Mouse (Mus musculus) heart, embryonic 10.5 days (tissue): Measurements from ENCODE around the gene Mbd4. TPM values are rescaled to one million over a fixed set of nuclear protein-coding genes. Genes with fewer than 3 reads are reported as not detected.
"Not testable (repeated sequence)": the region's sequence is repeated elsewhere in the genome, so short reads cannot be mapped to it uniquely, and the experiment has no call there.

Experiments used
- DNase-seq: peaks from one replicate; pipeline ENCODE4 v3.0.0-alpha.2; 2017; ENCODE audit warnings: low spot score
- H3K27ac ChIP-seq: fragments of 300-500 bp; sonication (generic); 2 replicates; pipeline ENCODE4 v1.5.1; 2016; ENCODE audit warnings: mild to moderate bottlenecking
- H3K27me3 ChIP-seq: fragments of 300-500 bp; sonication (generic); 2 replicates; pipeline ENCODE4 v1.6.1; 2016; ENCODE audit warnings: mild to moderate bottlenecking; ENCODE audit not compliant: poor library complexity, insufficient read depth, severe bottlenecking
- H3K36me3 ChIP-seq: fragments of 300-500 bp; sonication (generic); 2 replicates; pipeline ENCODE4 v1.6.1; 2016; ENCODE audit warnings: mild to moderate bottlenecking, moderate library complexity
- H3K4me1 ChIP-seq: fragments of 300-500 bp; sonication (generic); 2 replicates; pipeline ENCODE4 v1.6.1; 2016; ENCODE audit warnings: mild to moderate bottlenecking
- H3K4me3 ChIP-seq: fragments of 300-500 bp; sonication (generic); 2 replicates; pipeline ENCODE4 v1.5.1; 2016; ENCODE audit warnings: mild to moderate bottlenecking, moderate library complexity
- H3K9me3 ChIP-seq: fragments of 300-500 bp; sonication (generic); 2 replicates; pipeline ENCODE4 v1.6.1; 2016; ENCODE audit warnings: mild to moderate bottlenecking, moderate library complexity
- whole genome bisulfite sequencing: fragments of 180-500 bp; shearing (Covaris S2); methylation state at CpG from one replicate; pipeline ENCODE4 v1.1.7; 2016; 5-methylcytosine and 5-hydroxymethylcytosine counted together
- polyA plus RNA-seq: library from polyadenylated mRNA; unstranded; fragments of >200 nt; fragmentation: Nextera tagmentation; extraction: Ambion mirVana; gene quantifications from 2 replicates; pipeline ENCODE4 v1.2.1, GENCODE M21; 2016

The Mbd4 gene
- polyA plus RNA-seq, 1 experiment from 2014 or later = 22.4 TPM

DNA sequence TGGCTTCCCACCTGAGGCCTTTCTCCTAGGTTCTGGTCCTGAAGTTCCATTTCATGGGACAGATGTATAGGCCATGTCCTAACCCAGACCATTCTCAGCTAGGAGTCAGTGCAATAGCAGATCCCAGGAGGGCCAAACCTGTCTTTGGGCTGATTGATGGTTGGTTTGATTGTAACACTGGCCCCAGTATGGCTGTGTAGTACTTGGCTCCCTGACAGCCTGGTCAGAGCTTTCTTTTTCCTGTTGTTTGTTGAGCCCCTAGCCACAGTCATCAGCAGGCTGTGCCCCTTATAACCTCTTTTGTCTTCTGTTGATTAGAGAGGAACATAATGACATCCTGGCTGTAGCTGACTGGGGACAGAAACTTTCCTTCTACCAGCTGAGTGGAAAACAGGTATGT lies 30.8 kb upstream of the Mbd4 start:
- Histone ChIP-seq H3K4me1 (peaks cover 14% of the 10 kb centered on the region; the same call in 1 of the 2 replicates), H3K36me3 (peaks cover 43% of the 10 kb centered on the region), H3K4me3 (no peak overlapping the region), H3K27me3 (no peaks in the 10 kb centered on the region), H3K27ac (0 out of 2 replicates have a peak overlapping the region, but pooled peaks have one; percentile 6), H3K9me3 (no peaks in the 10 kb centered on the region)
- no peak for DNase-seq

DNA sequence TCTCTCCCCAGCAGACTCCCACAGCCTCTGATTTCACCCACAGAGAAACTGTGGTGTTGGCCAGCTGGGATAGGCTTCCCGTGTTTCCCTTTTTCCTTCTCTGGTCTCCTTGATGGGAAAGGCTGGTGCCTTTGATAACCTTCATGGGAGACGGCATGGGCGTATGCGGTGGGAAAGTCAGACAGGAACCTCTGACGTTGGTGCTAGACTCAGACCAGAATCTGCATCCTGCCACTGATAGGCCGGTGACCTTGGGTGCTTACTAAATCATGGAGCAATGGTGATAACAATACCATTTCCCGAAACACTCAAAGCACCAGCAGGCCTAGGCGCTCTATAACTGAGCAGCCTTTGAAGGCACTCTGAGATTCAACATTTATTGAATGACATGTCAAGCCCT lies 27.6 kb upstream of the Mbd4 start:
- DNase-seq = no peak

DNA sequence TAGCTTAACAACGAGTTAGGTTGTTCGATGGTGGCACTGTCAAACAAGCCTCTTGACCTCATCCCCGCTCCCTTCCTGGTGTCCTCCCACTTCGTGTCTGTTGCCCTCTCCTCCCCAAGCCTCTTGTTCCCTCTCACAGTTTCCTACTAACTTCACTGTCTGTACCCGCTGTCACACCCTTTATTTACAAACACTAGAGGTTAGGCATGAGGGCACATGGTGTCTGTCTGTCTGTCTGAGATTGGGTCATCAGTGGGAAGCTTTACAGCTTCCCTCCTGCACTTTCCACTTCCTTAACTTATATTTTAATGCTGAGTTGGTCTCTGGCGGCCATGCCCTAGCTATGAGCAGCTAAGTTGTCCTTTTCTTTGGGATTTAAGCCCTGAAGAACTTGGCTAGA lies 26.6 kb upstream of the Mbd4 start:
- Histone ChIP-seq H3K9me3 (no peaks in the 10 kb centered on the region), H3K36me3 (peaks cover 21% of the 10 kb centered on the region; the same call in 1 of the 2 replicates), H3K27me3 (no peaks in the 10 kb centered on the region), H3K4me3 (no peak overlapping the region), H3K4me1 (peaks cover 29% of the 10 kb centered on the region), H3K27ac (0 out of 2 replicates have a peak overlapping the region, but pooled peaks have one; percentile 24)
- WGBS = 77% methylated on average over 6 of the region's 6 CpGs
- no peak for DNase-seq

More for the DNA sequence above, 27.6 kb upstream of the Mbd4 start:
- Histone ChIP-seq H3K36me3 (peaks cover 21% of the 10 kb centered on the region; the same call in 1 of the 2 replicates), H3K9me3 (no peaks in the 10 kb centered on the region), H3K27ac (peak overlapping the region; percentile 49; the same call in 1 of the 2 replicates), H3K4me3 (no peak overlapping the region), H3K27me3 (no peaks in the 10 kb centered on the region), H3K4me1 (peaks cover 23% of the 10 kb centered on the region)
- 64% methylated on average over 8 of the region's 8 CpGs for WGBS

DNA sequence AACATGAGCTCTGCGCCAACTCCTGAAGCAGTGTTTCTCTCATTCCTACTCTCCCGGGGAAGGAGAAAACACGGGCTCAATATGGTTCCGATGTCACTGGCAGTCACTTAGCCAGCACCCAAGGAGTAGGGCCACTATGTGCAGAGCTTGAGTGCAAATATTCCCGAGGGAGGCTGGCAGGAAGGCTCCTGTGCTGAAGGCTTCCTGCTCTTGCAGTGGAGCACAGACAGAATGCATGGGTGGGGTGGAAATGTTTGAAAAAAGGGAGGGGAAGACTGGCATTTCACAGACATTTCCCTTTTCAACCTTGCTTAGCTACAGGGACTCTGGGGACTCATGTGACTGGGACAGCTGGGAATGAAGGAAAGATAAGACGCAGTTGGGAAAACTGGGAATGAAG lies 25.5 kb upstream of the Mbd4 start:
- Histone ChIP-seq H3K27me3 (no peaks in the 10 kb centered on the region), H3K36me3 (peaks cover 21% of the 10 kb centered on the region; the same call in 1 of the 2 replicates), H3K27ac (no peak overlapping the region), H3K4me3 (no peak overlapping the region), H3K9me3 (no peaks in the 10 kb centered on the region), H3K4me1 (peaks cover 29% of the 10 kb centered on the region)
- DNase-seq = no peak
- 60% methylated on average over 6 of the region's 6 CpGs for WGBS

DNA sequence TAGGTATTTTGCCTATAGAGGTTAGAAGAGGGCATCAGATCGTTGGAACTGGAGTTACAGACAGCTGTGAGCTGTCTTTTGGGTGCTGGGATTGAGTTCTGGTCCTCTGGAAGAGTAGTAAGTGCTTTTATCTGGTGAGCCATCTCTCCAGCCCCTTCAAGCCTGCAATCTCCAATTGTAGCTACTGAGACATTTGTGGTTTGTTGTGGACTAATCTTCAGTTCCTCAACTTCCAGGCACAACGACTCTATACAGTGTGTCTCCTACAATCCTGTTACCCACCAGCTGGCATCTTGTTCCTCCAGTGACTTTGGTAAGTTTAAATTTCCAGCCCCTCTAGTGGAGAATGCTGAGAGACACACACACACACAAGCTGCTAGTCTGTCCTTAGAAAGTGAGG lies 24.1 kb upstream of the Mbd4 start:
- Histone ChIP-seq H3K9me3 (no peaks in the 10 kb centered on the region), H3K36me3 (peaks cover 21% of the 10 kb centered on the region; the same call in 1 of the 2 replicates), H3K27me3 (no peaks in the 10 kb centered on the region), H3K4me3 (no peak overlapping the region), H3K4me1 (peaks cover 29% of the 10 kb centered on the region), H3K27ac (no peak overlapping the region)
- DNase-seq = no peak
- 80% methylated on average over 2 of the region's 2 CpGs for WGBS

DNA sequence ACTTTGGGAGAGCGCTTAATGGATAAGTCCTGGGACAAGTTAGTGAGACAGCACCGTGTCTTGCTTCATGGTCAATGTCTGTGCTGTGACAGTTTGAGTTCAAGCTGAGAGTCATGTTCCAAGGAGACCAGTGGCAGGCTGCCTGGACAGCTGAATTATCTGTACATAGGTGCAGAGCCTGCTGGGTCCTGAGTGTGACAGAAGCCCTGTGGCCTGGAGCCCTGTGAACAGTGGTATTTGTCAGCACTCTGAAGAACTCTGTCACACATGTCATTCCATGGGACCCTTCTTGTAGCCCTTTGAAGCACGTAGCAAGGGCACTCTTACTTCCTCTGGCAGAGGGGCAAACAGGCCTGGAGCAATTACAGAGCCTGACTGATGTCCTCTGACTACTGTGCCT lies 18.1 kb upstream of the Mbd4 start:
- H3K27ac ChIP-seq, H3K36me3 ChIP-seq, H3K4me3 ChIP-seq, H3K27me3 ChIP-seq, H3K9me3 ChIP-seq, H3K4me1 ChIP-seq, DNase-seq: not testable (repeated sequence)
- WGBS = no CpG with 5 or more reads among the region's 3 CpGs

DNA sequence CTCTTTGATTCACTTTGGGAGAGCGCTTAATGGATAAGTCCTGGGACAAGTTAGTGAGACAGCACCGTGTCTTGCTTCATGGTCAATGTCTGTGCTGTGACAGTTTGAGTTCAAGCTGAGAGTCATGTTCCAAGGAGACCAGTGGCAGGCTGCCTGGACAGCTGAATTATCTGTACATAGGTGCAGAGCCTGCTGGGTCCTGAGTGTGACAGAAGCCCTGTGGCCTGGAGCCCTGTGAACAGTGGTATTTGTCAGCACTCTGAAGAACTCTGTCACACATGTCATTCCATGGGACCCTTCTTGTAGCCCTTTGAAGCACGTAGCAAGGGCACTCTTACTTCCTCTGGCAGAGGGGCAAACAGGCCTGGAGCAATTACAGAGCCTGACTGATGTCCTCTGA lies 14.0 kb upstream of the Mbd4 start:
- H3K27me3 ChIP-seq, H3K4me3 ChIP-seq, H3K27ac ChIP-seq, H3K9me3 ChIP-seq, H3K36me3 ChIP-seq, DNase-seq: not testable (repeated sequence)
- WGBS = no CpG with 5 or more reads among the region's 3 CpGs
- peaks cover 21% of the 10 kb centered on the region for H3K4me1 ChIP-seq

DNA sequence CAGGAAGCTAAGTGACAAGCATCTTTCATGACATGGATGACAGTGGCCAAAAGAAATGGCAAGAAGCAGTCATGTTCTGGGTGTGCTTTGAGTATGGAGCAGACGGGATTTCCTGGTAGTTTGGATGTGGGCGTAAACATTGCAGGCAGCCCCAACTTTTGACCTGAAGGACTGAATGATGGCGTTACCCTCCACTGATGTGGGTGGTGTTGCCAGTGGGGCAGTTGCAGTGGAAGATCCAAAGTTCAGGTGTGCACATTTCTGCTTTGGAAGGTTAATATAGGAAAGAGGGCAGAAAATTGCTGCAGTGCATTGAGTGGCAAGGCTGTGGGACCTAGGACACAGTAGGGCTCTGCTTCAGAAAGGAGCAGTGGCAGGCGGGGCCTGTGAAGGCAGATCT lies 12.1 kb upstream of the Mbd4 start:
- H3K27ac ChIP-seq = no peak overlapping the region
- no peaks in the 10 kb centered on the region for H3K9me3 ChIP-seq
- H3K4me3 ChIP-seq = no peak overlapping the region
- H3K36me3 ChIP-seq = 0 out of 2 replicates have a peak, but pooled peaks cover 6% of the 10 kb centered on the region
- peaks cover 27% of the 10 kb centered on the region for H3K4me1 ChIP-seq
- DNase-seq = no peak
- 89% methylated on average over 4 of the region's 4 CpGs for WGBS
- H3K27me3 ChIP-seq = no peaks in the 10 kb centered on the region

DNA sequence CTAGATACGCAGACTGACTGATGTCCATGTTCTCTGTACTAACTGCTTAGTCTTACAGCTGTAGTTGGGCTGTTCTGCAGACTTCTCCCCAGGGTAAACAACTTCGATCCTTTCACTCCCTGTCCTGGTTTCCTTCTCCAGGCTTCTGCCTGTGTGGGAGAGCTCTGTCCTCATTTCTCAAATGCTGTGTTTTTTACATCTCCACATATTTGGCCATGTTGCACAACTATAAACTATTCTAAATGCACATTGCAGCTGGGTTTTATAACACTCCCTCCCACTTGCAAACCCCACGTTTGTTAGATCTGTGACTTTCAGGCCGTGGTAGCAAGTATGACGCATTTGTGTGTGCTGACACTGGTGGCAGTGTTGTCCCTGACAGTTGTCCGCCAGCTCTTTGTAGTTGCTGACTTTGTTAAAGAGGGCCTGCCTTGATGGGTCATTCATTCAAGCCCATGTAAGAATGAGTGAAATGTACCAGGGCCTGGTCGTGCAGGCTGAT lies 10.2 kb upstream of the Mbd4 start:
- H3K4me3 ChIP-seq = no peak overlapping the region
- H3K4me1 ChIP-seq = peaks cover 38% of the 10 kb centered on the region
- 53% methylated on average over 7 of the region's 7 CpGs for WGBS
- no peaks in the 10 kb centered on the region for H3K9me3 ChIP-seq
- DNase-seq = no peak
- 0 out of 2 replicates have a peak, but pooled peaks cover 6% of the 10 kb centered on the region for H3K36me3 ChIP-seq
- H3K27me3 ChIP-seq = no peaks in the 10 kb centered on the region
- 0 out of 2 replicates have a peak overlapping the region, but pooled peaks have one; percentile 49 for H3K27ac ChIP-seq

DNA sequence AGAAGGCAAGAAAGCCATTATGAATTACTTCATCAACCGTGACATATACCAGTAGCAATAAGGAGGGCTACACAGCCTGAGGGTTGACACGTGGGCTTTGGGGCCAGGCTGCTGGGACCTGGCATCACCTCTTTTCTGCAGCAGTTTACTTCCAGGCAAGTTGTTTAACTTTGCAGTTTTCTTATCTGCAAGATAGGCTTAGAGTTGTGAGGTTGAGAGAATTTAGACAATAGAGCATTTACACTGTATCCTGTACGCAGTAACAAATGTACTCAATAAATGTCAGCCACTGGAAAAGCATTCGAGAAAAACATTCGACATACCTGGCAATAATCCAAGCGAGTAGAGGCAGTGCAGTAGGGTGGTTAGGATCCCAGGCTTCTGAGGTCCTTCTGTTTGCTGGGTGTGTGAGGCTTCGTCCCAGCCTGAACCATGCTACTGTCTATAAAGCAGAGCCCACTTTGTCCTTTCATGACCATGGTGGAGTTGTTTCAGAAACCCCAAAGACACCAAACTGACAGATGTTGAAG lies 6.9 kb upstream of the Mbd4 start:
- Histone ChIP-seq H3K4me1 (peaks cover 59% of the 10 kb centered on the region), H3K9me3 (no peaks in the 10 kb centered on the region), H3K27ac (no peak overlapping the region; the same call in 1 of the 2 replicates), H3K36me3 (0 out of 2 replicates have a peak, but pooled peaks cover 3% of the 10 kb centered on the region), H3K27me3 (no peaks in the 10 kb centered on the region), H3K4me3 (no peak overlapping the region)
- 63% methylated on average over 7 of the region's 7 CpGs for WGBS
- DNase-seq = no peak

DNA sequence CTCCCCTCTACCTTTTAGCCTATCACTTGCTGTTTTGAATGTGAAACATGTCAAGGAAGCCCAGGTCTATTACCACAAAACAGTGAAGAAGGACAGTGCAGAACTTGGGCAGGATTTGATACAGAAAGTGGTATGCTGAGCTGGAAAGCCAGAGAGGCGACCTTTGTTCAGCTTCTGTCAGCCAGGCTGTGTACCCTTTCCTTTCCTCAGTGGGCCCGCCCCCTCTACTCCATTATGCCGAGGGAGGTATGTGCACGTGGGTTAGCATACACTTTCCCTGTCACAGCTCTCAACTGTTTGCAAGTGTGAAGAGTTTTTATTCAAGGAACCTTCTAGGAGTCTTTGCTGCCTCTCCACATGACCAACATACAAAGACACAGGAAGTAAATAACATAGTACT lies 6.1 kb upstream of the Mbd4 start:
- H3K4me1 ChIP-seq = peaks cover 59% of the 10 kb centered on the region

DNA sequence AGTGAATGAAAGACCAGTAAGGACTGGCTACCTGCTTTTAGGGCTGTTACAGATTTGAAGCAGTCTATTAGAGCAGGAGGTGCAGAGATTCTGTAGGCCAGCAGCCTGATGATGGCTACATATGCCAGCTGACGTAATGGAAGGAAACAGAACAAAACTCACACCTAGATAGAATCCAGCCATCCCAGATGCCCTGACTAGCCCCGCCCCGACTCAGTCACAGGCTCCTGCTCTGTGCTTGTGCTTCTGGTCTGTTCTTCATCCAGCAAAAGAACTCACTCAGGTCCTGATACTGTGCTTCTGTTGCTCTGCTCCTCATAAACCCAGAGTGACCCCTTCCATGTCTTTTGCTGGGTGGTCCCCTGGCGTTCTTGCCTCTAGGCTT lies 3.2 kb upstream of the Mbd4 start:
- 56% methylated on average over 4 of the region's 4 CpGs for WGBS
- Histone ChIP-seq H3K27ac (peak overlapping the region; percentile 62), H3K36me3 (no peaks in the 10 kb centered on the region), H3K27me3 (no peaks in the 10 kb centered on the region), H3K4me3 (no peak overlapping the region), H3K4me1 (peaks cover 49% of the 10 kb centered on the region), H3K9me3 (no peaks in the 10 kb centered on the region)
- peak; percentile 80 for DNase-seq

More for the DNA sequence above, 6.1 kb upstream of the Mbd4 start:
- Histone ChIP-seq H3K36me3 (0 out of 2 replicates have a peak, but pooled peaks cover 3% of the 10 kb centered on the region), H3K4me3 (no peak overlapping the region), H3K9me3 (no peaks in the 10 kb centered on the region), H3K27ac (no peak overlapping the region), H3K27me3 (no peaks in the 10 kb centered on the region)
- no peak for DNase-seq
- WGBS = 60% methylated on average over 4 of the region's 4 CpGs

DNA sequence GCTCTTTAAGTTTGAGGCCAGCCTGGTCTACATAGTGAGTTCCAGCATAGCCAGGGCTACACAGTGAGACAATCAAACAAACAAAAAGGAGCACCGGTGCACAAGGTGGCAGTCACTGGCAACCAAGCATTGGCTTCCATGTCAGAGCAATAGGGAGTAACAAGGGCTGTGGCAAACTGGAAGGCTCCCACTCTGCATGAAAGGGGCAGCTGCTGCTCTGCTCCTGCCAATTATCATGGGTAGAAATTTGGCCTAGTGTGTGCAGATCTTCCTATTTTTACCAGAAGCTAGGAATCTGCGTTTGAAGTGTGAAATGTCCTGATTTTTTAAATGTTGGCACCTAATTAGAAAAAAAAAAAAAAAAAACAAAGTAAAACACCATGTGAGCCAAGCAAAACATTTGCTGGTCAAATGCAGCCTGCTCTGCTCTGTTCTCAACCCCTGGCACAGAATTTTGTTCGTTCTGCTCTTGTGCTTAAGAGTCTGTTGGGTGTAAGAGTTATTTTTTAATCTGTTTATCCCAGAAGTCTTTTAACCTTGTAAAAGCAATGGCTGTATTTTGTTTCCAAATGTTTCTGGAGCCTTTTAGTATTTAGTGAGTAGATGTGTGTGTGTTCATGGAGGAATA lies 2.7 kb upstream of the Mbd4 start:
- H3K4me3 ChIP-seq = no peak overlapping the region
- no peaks in the 10 kb centered on the region for H3K27me3 ChIP-seq
- H3K27ac ChIP-seq = peak overlapping the region; percentile 62
- no peaks in the 10 kb centered on the region for H3K9me3 ChIP-seq
- H3K36me3 ChIP-seq = no peaks in the 10 kb centered on the region
- H3K4me1 ChIP-seq = peaks cover 49% of the 10 kb centered on the region
- 73% methylated on average over 3 of the region's 3 CpGs for WGBS
- no peak for DNase-seq
